Mouse (Mus musculus) regulatory T cell (primary cell): ENCODE results near the gene Vmn1r80.
"Not testable (repeated sequence)": the region's sequence is repeated elsewhere in the genome, so short reads cannot be mapped to it uniquely, and the experiment has no call there.

Source experiments
- in situ Hi-C: fragments of 300-600 bp; cut with MboI, MseI; formaldehyde crosslinking; loops from one replicate; pipeline ENCODE4 v1.15.1; 2025; ENCODE audit warnings: high pct_unique_total_duplicates

Vmn1r80 gene

DNA sequence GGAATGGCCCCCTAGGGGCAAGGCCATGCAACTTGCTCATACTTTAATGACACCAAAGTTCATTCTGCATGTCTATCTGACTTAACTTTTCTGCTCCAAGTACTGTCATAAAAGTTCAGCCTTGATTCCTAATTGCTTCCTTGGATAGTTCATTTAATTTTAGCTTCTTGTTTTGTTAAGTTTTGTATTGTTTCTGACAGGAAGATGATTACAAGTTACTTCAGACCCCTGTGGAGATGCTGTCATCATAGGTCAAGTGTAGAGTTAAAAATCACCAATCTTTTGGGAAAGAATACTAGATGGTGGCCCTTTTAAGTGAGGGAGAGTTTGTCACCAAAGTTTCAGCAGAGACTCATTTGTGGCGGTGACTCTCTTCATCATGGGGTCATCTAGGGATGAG lies at the start of gene Vmn1r80:
Gene Vmn1r80 (plus strand): TSS at position 301 of the 400 bp plus-strand sequence.
- in situ Hi-C loops, result no loop called here

DNA sequence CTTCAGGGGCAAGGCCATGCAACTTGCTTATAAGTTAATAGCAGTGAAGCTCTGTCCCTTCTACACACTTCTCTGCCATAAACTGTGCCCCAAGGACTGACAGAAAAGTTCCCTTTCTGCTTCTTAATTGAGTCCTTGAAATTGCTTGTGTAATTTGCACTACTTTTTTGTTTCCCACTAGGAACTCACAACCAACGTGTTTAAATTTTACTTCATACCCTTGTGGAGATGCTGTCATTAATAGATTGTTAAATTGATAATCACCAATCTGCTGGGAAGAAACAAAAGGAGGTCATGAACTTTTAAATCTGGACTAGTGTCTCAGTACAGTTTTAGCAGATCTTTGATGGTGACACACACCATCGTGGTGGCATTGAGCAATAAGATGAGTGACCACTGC lies 39.1 kb upstream of the Vmn1r80 start, which contains the start of gene Vmn1r78:
Gene Vmn1r78 (plus strand): TSS at position 301 of the 400 bp plus-strand sequence.
- in situ Hi-C loops, result no loop called here

DNA sequence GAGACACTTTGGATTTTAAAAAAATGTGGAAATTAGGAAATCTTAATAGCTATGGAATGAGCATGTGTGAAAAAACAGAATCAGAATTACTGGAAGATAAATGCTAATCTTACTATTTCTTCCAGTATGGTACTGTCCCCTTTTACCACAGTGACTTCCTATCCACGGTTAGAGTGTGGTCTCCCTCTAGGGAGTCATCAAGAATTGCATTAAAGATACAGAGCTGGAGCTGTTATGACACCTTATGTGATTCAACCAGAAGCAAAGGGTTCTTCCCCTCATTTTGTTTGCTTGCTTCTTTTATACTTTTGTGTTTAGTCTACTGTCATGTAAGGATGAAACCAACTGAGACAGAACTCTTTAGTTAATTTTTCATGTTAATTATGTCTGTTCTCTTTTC lies 32.6 kb upstream of the Vmn1r80 start:
- in situ Hi-C loops, result not testable (repeated sequence)

GRCm38 (mm10) chr7:12170979-12171378 lies 18.1 kb upstream of the Vmn1r80 start, which contains the start of gene Vmn1r79:
Gene Vmn1r79, plus strand, starts transcription at chr7:12171279.
- in situ Hi-C loops, result not testable (repeated sequence)

DNA sequence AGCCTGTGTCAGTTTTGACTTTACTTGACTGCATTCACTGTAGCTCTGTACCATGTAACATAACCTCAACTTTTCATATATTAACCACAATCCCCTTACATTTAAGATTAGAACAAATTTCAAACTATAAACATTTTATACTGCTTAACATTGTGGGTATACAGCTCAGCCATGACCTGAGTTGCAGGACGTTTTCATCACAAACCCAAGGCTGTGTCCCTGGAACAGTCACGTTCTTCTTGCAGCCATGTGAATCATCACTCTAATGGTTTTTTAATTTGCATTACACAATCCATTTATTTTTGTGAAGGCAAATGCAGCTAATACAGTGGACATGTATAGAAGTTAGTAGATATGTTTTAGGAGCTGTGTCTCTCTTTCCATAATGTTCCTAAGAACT lies 16.2 kb upstream of the Vmn1r80 start:
- in situ Hi-C loops, result not testable (repeated sequence)

GRCm38 (mm10) chr7:12204141-12204540 lies 15.1 kb downstream of the Vmn1r80 start:
- in situ Hi-C loops, result no loop called here
